Mouse (Mus musculus) thymus, postnatal 25 days (tissue): ENCODE results near the gene Rab11fip5.

ENCODE experiments used
- DNase-seq: peaks from one replicate; pipeline ENCODE4 v3.0.0; 2022

Rab11fip5 gene

GRCm38 (mm10) chr6:85346028-85346634 lies 28.3 kb downstream of the Rab11fip5 start:
- DNase-seq, result peak; percentile 80

DNA sequence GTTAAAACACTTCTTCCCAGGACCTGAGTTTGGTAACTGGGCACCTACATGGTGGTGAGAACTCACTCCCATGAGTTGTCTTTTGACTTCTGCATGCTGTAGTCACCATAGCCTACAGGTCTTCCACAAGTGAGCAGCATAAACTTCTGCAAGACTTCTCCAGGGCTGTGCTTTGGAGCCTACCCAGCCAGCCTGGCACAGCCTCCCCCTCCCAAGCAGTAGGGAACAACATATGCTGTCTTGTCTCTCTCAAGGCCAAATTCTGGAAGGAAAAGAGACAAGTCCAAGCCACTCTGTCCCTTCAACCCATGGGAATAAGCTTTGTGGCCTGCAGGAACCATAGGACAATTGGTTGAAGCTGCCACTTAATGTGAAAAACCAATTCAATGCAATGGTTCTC lies 29.5 kb downstream of the Rab11fip5 start:
- DNase-seq, result no peak

GRCm38 (mm10) chr6:85343027-85343426 lies 31.4 kb downstream of the Rab11fip5 start:
- DNase-seq, result no peak

DNA sequence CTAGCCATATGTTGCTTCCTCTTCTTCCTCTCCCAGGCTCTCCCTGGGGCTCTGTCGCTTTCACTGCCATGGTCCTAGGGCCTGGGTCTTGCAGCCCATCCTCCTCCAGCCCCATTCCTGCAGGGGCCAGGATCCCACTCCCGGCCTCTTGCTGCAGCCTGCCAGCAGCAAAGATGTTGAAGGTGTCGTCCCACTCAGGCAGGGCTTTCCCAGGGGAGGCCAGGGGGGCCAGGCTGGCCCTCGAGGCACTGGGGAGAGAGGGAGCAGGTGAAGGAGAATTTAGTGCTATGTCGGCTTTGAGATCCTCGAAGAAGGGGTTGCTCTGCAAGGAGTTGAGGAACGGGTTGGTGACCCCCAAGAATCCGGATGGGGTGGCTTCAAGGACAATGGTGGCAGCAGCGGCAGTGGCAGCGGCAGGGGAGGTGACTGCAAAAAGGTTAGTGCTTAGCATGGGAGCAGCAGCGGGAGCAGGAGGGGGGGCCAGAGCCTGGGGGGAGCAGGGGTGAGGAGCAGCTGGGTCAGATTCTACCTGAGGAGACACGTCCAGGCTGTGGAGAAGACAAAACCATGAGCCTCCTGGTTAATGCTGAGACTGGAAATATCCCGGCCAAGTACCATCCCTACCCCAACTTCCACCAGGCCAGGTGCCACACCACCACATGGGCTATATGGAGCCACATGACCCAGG lies 32.5 kb downstream of the Rab11fip5 start:
- DNase-seq, result no peak

DNA sequence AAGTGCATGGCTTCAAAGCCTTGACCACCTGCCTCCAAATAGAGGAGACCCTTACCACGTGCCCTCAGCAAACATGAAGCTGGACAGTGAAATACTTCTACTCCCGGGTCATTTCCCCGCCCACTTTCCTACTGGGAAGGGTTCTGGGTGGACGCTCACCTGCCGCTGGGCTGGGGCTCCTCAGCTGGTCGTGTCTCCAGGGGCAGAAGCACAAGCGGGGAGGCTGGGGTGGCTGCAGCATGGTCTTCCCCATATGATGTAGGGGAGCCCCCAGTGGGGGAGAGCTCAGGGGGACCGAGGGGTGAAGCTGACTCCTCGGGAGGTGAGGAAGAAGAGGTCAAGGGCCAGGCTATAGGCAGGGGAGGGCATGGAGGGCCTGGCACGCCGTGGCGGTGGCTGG lies 34.2 kb downstream of the Rab11fip5 start:
- no peak for DNase-seq

DNA sequence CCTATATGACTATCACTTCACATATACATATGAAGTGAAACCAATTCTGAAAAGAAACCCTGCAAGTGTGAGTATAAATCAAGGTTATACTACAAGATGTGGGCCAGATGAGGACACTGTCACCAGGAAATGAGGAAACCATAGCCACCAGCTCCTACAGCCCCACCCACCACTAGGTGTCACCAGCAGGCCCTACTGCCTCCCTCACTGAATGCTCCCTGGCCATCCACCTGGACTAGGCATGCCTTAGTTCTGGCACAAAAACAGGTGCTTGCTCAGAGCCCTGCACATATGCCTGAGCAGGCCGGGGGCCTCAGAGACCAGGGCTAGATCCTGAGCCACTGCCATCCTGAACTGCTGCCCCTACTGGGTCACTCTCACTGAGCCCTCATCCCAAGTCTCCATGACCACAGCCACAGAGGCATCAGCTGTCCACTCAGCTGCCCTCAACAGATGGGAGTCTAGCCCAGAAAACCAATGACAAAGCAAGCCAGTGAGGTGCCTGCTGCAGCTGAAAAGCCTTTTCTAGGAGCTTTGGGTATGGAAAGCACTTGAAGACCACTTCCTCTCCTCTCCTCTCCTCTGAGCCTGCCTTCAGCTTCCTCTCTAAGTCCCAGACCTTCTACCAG lies 35.0 kb downstream of the Rab11fip5 start:
- DNase-seq, result peak; percentile 63

DNA sequence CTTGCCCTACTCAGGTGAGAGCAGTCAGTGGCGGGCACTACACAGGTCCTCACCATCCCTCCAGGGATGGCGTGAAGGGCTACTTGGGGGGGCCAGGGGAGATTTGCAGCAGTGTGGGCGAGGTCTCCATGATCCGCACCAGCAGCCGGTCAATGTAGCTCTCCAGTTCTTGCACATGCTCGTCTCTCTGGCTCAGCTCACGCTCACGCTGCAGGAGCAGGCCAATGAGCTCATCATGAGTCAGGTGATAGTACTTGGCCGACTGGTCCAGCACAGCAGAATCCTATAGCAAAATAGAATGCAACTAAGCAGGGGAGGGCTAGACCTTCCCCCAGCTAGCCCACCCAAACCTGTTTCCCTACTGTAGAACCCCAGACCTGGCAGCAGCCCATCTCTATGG lies 37.5 kb downstream of the Rab11fip5 start:
- no peak for DNase-seq

- DNase-seq, result no peak
Measured at GRCm38 (mm10) chr6:85335352-85335751, 39.1 kb downstream of the Rab11fip5 start.

DNA sequence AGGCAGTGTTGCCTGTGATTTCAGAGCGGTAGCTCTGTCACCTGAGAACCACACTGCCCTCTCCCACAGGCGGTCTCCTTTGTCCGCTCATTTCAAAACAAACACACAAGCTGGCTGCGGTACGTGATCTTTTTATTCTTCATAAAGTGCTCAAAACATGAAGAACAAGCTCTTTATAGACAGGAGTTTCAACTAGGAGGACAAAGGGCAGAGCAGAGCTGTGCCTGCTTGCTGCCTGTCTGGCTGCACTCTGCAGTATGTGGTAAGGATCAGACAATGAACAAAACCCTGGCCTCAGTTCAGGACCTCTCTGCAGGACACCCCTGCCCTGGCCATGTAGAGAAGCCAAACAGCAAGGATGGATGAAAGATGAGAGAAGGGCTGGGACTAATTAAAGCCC lies 39.6 kb downstream of the Rab11fip5 start:
- DNase-seq, result no peak

DNA sequence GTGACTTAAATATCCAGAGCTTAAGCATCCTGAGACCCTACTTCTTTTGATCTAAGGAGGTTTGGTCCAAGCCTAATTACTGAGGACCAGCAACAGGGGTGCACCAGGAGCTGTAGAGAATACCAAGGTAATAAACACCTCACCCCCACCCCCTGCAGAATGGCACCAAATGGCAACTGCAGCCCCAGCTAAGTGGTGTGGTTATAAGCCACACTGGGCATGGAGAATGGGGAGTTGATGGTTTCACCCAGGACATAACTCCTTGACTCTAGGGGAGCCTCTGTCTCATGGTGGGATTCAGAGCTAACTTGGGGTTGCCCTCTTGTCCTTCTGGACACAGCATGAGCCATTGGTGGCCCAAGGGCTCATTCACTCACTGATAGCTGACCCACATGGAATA lies 40.2 kb downstream of the Rab11fip5 start:
- no peak for DNase-seq

DNA sequence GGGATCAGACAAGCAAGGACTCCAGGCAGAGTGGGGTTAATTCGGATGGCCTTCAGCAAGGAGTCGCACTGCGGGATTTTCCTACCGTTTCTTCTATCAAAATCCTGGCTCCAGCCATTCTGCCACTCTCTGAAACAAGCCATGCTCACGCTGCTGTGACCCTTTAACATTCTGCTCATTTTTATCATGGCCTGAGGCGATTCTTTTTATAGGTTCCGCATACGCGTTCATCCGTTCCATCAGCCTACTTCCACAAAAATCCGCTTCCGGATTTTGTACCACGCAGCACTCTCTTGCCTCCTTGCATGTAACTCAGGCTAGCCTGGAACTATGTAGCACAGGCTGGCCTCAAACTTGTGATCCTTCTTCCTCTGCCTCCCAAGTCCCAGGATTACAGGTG lies 40.7 kb downstream of the Rab11fip5 start:
- no peak for DNase-seq

GRCm38 (mm10) chr6:85333000-85333669 lies 41.3 kb downstream of the Rab11fip5 start, which contains the start of gene Sfxn5:
TSS of gene Sfxn5 (minus strand) at chr6:85333422.
- DNase-seq, result peak; percentile 93

- DNase-seq, result no peak
Measured at GRCm38 (mm10) chr6:85332351-85332999, 42.0 kb downstream of the Rab11fip5 start.

DNA sequence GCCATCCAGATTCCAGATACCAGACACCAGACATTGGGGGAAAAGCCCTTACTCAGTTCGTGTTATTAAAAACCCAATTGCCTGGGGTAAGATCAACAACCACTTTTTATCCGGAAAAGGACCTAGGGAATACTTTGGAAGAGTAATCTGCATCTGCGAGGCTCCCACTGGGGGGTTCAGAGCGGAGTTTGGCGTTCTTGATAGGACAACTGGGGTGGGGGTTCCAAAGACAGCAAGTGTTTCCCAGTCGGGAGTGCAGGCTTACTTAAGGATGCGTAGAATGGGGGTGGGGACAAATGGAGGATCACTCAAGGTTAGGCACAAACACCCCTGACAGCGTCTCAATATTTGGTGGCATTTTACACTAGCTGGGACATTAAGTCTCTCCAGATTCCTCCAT lies 42.7 kb downstream of the Rab11fip5 start:
- DNase-seq, result no peak

DNA sequence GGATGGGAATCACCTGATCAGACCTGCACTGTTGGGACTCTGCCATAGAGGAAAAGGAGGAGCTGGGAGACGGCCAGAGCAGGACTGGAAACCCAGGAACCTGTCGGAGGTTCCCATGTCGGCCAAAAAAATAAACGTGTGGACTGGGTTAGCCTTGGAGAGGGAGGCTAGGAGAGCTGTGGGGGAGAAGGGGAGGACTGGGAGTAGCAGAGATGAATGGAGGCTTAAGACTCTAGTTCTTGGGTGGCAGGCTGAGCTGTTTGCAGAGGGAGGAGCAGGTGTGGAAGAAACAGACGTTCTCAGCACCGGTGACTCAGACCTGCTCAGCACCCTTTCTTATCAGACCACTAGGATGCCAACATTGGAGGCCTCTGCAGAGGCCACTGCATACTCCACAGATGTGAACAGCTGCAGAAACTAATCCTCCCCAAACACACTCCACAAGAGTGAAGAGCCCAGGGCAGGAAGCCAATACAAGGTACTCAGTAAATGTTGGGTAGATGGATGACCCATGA lies 43.2 kb downstream of the Rab11fip5 start:
- no peak for DNase-seq

- DNase-seq, result no peak
Measured at GRCm38 (mm10) chr6:85329666-85330185, 44.7 kb downstream of the Rab11fip5 start.

GRCm38 (mm10) chr6:85326564-85326963 lies 47.9 kb downstream of the Rab11fip5 start:
- DNase-seq, result no peak

- no peak for DNase-seq
Measured at GRCm38 (mm10) chr6:85325109-85325508, 49.3 kb downstream of the Rab11fip5 start.

GRCm38 (mm10) chr6:85320445-85320866 lies 54.0 kb downstream of the Rab11fip5 start:
- no peak for DNase-seq

- no peak for DNase-seq
Measured at GRCm38 (mm10) chr6:85316211-85316610, 58.2 kb downstream of the Rab11fip5 start.

DNA sequence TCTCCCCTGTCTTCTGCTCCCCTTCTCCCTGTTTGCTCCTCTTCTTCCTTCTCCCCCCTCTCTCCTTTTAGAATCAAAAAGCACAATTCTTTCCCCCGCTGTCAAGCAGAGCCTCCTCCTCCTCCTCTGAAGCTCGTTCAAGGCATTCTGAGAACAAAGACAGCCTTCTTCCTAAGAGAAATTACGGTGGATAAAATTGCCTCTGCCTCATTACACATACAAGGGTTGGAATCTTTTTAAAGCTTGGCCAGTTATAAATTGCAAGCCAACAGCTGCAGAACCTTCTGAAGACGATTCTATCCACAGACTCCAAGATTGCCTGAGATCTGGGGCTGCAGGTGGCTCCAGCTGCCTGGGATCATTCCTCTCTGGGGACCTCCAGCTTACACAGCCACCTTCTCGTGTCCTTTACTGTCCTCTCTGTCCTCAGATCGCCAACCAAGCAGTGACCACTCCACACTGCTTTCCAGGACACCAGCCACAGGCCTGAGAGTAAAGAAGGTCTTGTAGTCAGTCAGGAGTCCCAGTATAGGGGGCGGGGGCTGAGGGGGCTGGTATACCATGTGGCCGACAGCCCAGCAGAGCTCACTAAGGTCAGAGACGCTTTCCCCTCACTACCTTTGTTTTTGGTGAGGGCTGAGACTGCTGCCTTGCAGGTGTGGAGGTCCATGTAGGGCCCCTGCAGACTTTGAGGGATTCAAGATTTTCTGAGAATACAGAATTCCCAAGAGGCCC lies 60.2 kb downstream of the Rab11fip5 start:
- DNase-seq, result no peak

- DNase-seq, result no peak
Measured at GRCm38 (mm10) chr6:85307894-85308293, 66.5 kb downstream of the Rab11fip5 start.
